Mouse (Mus musculus) ES-CJ7 (cell line): ENCODE data around the gene Pbx4.
A peak's percentile ranks its signal among the peaks of the same experiment; 100 is the strongest.

Experiments used
- DNase-seq: peaks from one replicate; pipeline ENCODE4 v3.0.0; 2011; ENCODE audit warnings: low read depth, low spot score

Gene Pbx4

DNA sequence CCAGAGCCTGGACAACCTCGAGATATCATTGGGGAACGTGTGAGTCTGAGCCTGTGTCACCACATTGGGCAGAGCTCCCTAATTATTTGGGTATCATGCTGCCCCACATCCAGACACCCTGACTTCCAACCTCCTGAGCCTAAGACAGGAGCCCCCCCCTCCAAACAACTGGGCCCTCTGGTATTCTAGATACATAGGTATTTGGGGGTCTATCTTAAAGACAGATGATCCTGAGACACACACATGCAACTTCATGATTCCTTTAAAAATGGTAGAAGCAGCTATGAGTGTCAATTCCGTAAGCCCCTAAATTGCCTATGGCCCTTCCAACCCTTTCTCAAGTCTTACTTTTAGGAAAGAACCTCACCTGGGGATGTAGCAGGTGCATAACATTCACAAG lies 22.5 kb upstream of the Pbx4 start:
- DNase-seq, result no peak

GRCm38 (mm10) chr8:69814881-69815280 lies 17.4 kb upstream of the Pbx4 start:
- DNase-seq, result peak; percentile 46

- no peak for DNase-seq
These were observed 16.9 kb upstream of the Pbx4 start for GRCm38 (mm10) chr8:69815396-69815795.

DNA sequence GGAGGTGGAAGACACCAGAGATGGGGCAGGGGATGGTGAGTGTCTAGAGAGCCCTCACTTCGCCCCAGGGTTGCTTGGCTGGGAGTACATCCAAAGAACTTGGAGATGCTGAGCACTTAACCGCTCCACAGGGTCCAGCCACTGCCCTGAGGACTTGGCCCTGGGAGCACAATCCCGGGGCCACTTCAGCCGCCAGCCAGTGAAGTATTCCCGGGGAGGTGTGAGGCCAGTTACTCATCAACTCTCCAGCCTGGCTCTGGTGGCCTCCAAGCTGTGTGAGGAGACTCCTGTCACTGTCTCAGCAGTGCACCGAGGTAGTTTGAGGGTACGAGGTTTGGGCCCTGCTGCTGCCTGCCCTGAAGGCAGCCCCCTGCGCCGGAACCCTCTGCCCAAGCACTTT lies 11.8 kb upstream of the Pbx4 start:
- DNase-seq, result no peak

DNA sequence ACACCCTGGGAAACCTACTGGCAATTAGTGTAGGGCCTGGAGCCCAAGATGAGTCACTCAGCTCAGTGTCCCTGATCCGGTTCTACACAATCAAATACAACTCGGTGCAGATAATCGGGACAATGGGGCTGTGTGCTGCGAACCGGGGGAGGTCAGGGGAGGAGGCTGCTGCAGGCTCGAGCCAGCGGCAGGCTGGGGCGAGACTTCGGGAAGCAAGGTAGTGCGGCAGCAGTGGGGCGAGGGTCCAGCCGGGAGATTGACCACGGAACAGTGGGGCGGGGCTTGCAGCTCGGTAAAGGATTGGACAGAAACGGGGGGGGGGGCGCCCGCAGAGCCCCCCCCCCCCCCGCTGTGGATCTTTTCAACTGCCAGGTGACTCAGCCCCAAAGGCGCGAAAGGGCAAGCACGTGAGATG lies 10.3 kb upstream of the Pbx4 start:
- peak; percentile 59 for DNase-seq

DNA sequence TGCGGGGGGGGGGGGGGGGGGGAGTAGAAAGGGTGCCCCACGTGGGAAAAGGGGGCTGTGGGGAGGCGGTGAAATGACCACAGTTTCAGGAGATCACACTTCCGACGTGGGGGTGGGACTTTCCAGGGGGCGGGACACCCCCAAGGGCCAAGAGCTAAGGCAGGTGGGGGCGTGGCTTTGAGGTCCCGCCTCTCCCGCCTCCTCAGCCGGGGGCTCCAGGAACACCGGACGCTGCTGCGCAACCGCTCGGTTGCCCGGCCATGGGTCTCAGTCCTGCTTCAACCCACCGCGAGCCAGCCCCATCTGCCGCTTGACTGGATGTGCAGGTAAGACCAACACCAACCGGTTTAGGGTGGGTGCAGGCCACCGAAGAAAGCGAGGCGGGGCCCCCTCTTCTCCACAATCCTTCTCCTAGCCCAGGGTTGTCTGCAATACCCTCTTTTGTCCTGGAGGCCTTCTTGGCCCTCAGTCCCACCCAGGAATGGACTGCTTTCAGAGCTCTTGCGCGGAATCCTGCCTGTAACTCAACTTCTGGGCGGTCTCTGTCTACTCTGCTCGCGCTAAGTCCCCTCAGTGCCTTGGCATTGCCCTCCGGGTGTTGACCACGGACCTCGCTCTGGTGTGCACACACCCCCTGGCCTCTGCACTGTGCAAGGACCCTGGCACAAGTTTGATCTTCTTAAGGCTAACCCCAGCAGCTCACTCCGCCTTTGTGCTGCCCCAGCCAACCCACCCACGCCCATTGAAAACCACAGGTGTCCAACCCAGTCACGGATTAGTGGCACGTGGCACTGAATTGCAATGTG lies 9.7 kb upstream of the Pbx4 start, which contains the start of gene Lpar2:
TSS of gene Lpar2 (plus strand) at position 44 of the 806 bp plus-strand sequence.
- peak; percentile 84 for DNase-seq

DNA sequence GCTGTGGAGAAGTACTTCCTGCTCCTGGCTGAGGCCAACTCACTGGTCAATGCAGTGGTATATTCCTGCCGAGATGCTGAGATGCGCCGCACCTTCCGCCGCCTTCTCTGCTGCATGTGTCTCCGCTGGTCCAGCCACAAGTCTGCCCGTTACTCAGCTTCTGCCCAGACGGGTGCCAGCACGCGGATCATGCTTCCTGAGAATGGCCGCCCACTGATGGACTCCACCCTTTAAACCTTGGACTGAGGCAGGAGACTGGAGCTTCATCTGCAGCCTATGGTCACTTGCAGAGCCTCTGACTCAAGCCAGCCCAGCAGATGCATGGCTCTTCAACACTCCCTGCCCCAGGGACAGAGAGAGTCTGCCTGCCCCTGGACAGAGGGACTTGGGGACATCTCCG lies 5.9 kb upstream of the Pbx4 start:
- no peak for DNase-seq

DNA sequence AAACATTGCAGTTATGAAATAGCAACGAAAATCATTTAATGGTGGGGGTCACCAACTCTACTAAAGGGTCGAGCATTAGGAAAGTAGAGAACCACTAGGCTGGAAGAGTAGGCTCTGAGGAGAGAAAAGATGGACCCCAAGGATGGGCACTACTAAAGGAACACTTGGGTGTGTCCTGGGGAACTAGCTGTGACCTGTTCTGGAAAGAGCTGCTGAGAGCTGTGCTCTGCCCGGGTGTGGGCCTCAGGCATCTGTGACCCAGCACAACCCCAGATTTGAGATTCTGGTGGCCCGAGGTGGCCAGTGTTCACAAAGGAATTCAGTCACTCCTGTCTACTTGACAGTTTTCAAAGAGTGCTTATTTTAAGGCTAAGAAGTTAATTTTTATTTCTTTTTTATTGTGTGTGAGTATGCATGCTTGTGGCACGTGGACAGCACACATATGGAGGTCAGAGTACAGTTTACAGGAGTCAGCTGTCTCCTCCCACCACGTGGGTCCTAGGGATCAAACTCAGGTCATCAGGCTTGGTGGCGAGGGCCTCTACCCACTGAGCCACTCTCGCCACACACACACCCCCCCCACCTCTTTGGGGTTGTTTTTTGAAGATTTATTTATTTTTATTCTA lies 4.9 kb downstream of the Pbx4 start:
- DNase-seq, result no peak

DNA sequence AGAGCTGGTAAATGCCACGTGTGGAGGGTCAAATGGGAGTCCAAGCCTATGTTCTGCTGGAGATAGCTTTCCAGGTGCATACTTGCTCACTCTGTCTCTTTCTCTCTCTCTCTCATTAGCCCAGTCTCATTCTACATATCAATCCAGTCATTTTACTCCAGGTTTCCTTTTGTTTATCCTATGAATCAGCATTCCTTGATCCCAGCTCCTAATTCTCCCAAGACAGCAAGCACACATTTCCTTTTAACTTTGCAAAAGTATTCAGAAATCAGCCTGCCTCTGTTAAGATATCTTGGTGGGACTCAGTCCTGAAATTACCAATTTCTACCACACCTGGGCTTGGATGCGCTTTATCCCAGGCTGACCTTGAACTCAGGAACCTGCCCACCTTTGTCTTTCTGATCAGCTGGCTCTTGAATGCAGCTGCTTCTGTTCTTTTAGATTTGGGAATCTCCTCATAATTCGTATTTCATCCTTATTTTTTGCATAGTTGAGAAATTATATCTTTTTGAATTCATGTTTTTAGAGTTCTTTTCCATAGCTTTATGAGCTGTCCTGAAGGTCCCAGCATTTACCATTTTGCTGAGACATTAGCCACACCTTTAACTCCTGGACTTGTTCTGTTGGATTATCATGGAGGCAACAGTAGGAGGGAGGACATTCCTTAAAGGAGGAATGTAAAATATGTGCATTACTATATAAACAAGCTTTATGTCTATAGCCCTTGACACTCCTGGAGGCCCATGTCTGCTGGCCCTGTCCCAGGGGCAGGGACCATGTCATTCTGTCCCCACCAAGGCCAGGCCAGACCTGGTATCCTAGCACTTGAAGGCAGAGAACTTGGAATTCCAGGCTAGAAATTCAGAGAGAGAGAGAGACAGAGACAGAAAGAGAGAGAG lies 15.1 kb downstream of the Pbx4 start:
- peak; percentile 61 for DNase-seq

DNA sequence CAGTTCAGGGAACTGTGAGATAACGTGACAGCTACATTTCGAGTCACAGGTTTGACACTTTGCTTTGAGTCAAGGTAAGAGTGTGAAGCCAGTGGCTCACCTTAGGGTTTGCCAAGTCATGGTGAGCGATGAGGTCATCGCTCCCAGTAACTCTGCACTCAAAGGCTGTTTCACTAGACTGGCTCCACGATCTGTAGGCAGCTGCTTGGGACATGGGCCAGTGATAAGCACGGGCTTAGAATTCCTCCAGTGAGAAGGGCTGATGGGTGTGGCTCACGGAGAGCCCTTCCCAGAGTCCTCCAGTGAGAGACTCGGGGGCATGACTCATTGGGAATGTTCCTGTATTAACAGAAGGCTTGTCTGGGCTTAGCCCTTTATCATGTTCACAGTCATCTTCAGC lies 16.7 kb downstream of the Pbx4 start:
- peak; percentile 89 for DNase-seq

- DNase-seq, result peak; percentile 81
These were observed 17.6 kb downstream of the Pbx4 start for GRCm38 (mm10) chr8:69849899-69850298.

GRCm38 (mm10) chr8:69850926-69851506 lies 18.7 kb downstream of the Pbx4 start:
- peak; percentile 55 for DNase-seq

GRCm38 (mm10) chr8:69853869-69854268 lies 21.6 kb downstream of the Pbx4 start:
- peak; percentile 61 for DNase-seq

GRCm38 (mm10) chr8:69860807-69861206 lies 28.5 kb downstream of the Pbx4 start:
- DNase-seq, result peak; percentile 85

- no peak for DNase-seq
These were observed 29.0 kb downstream of the Pbx4 start for GRCm38 (mm10) chr8:69861251-69861650.

- no peak for DNase-seq
These were observed 31.2 kb downstream of the Pbx4 start for GRCm38 (mm10) chr8:69863387-69864020.

DNA sequence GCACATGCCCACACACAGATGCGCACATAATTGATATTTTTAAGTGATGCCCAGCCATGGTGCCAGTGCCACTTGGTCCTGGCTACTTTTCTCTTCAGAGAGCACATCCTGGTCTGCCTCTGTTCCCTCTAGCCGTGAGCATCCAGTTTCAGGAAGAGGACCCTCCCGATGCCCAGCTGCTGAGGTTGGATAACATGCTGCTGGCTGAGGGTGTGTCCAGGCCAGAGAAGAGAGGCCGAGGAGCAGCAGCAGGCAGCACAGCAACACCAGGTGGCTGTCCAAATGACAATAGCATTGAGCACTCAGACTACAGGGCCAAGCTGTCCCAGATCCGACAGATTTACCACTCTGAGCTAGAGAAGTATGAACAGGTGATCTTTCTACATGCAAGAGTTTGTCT lies 31.9 kb downstream of the Pbx4 start:
- no peak for DNase-seq

DNA sequence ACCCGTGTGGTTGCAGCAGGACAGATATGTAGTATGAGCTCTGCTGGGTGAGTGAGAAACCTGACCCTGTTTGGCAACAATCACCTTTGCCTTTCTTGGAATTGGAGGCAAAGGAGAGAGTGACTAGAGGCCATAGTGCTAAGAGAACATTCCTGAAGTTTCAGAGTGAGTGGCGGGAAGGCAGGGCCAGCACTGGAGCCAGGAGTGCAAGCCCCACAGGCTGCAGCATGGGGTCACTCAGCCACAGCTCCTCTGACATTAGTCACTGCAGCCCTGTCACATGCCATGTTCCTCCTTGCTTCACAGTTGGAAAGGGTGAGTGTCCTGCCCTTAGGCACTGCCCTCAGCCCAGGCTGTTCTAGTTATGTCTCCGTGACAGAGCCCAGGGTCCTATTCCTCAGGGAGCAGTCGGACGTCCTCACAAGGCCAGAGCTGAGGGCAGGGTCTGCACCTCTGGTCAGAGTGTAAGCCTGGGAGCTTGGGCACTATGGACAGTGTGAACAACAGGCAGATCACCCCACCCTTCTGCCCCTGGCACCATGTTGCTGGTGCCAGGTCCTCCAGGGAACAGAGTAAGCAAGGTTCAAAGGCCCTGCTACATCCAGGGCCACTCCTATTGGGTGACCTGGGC lies 35.5 kb downstream of the Pbx4 start:
- DNase-seq, result no peak

DNA sequence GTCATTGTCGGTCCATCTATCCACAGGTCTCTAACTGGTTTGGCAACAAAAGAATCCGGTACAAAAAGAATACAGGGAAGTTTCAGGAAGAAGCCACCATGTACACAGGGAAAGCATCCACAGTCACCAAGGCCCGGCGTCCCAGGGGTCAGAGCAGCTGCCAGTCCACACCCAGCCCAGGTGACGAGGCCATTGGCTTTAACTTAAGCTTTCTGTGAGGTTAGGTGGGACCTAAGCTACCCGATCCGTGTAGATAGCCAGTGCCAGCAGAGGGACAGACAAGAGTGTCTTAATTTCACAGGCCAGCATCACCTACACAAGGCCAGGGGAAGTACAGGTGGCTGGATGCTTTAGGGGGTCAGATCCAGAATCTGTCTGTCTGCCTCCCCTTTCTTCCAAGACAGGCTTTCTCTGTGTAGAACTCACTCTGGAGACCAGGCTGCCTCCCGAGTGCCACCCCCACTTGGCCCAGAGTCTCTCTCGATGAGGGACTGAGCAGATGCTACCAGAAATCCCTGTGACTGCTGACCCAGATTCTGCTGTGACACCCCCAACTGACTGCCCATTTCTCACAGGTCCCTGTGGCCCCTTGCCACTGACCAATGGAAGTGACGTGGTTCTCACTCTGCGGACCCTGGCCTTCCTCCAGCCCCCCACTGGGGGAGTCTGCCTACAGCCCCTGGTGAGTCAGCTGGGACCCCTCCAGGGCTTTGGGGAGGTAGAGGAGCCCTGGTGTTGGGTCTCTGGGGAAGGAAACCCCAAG lies 37.9 kb downstream of the Pbx4 start:
- DNase-seq, result no peak

DNA sequence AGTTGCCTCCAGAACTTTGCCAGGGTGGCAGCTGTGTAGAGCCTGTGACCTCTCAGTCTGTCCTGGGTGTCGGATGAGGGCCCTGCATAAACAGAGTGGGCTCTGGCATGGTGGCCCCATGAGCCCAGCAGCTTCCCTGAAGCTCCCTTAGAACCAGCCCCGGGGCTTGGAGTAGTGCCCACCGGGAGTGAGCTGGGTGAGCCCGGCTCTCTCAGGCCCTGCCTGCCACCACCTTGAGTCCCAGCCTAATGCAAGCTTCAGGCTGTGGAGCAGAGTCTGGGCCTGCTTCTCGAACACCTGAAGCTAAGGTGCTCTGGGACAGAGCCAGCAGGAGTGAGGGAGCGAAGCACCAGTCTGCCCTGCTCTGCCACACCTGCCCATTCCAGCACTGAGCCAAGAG lies 38.6 kb downstream of the Pbx4 start:
- no peak for DNase-seq
